ENCODE assay signal across 35 mouse cellular contexts in the genomic region with DNA sequence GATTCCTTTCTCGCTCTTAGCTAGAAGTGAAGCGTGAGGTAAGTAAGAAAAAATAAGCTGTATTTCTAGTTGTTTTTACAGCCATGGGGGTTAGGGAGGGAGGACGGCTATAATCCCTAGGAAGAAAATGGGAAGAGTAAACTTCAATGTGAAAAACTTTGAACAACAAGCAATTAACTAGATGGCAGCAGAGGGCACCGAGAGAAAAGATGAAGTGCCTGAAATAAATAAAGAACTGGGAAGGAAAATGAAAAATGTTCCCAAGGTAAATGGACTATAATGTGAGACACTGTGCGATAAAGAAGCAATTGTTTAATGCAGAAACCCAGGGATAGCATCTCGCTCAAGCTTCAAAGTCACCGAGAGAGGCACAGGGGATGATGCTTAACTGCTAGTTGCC.
"Had no signal": no experiment of that assay in that cellular context is flagged by ENCODE, and none has a peak within 500 bp of the region (broad histone marks: within the 10 kb centered on the region; RNA-seq: fewer than 3 reads in every experiment).

No protein-coding gene starts in this region.

- H3K4me2 ChIP-seq: heart, embryonic 11.5 days; heart, embryonic 12.5 days; heart, embryonic 13.5 days; heart, embryonic 15.5 days; hindbrain, embryonic 12.5 days; hindbrain, embryonic 13.5 days; hindbrain, embryonic 14.5 days; hindbrain, embryonic 15.5 days; intestine, embryonic 15.5 days; kidney, embryonic 15.5 days had no signal

- H3K4me3 ChIP-seq: heart, adult 2 months; heart, embryonic 10.5 days; heart, embryonic 12.5 days; heart, embryonic 13.5 days; heart, embryonic 15.5 days; hindbrain, embryonic 10.5 days; hindbrain, embryonic 12.5 days; hindbrain, embryonic 13.5 days; hindbrain, embryonic 15.5 days; intestine, embryonic 15.5 days; kidney, embryonic 15.5 days had no signal

- H3K9me3 ChIP-seq: heart, embryonic 10.5 days; heart, embryonic 13.5 days; heart, embryonic 15.5 days; hindbrain, embryonic 10.5 days; hindbrain, embryonic 12.5 days; hindbrain, embryonic 13.5 days; hindbrain, embryonic 15.5 days; intestine, embryonic 15.5 days; kidney, embryonic 15.5 days had no signal

- H3K27me3 ChIP-seq: heart, embryonic 12.5 days; heart, embryonic 13.5 days; heart, embryonic 15.5 days; hindbrain, embryonic 12.5 days; hindbrain, embryonic 13.5 days; hindbrain, embryonic 15.5 days; intestine, embryonic 15.5 days; kidney, embryonic 15.5 days had no signal

- H3K9ac ChIP-seq: heart, embryonic 12.5 days; heart, embryonic 13.5 days; heart, embryonic 15.5 days; hindbrain, embryonic 12.5 days; hindbrain, embryonic 13.5 days; hindbrain, embryonic 14.5 days; hindbrain, embryonic 15.5 days; intestine, embryonic 15.5 days; kidney, embryonic 15.5 days had no signal

- H3K4me1 ChIP-seq: heart, embryonic 10.5 days; heart, embryonic 12.5 days; heart, embryonic 13.5 days; heart, embryonic 15.5 days; hindbrain, embryonic 10.5 days; hindbrain, embryonic 12.5 days; hindbrain, embryonic 13.5 days; hindbrain, embryonic 15.5 days; intestine, embryonic 15.5 days; kidney, embryonic 15.5 days had no signal

- DNase-seq: heart, adult 2 months; heart, postnatal 10 days; heart, postnatal 14 days; heart, postnatal 36 days; heart, postnatal 4 days; kidney, adult 11 months; kidney, adult 18-20 months; kidney, adult 2 months; kidney, adult 8-10 months; kidney, adult 9 months; kidney, postnatal 10 days; kidney, postnatal 14 days; kidney, postnatal 25 days; kidney, postnatal 36 days; kidney, postnatal 4 days; layer of hippocampus, adult 9-11 months; layer of hippocampus, postnatal 36 days had no signal

- ATAC-seq: hindbrain, embryonic 16.5 days; hindbrain, postnatal 0 days; inflammation-experienced regulatory T-cells, adult 6 months; intestine, embryonic 15.5 days; intestine, embryonic 16.5 days; intestine, postnatal 0 days had no signal

- H3K36me3 ChIP-seq: heart, embryonic 10.5 days; heart, embryonic 12.5 days; heart, embryonic 13.5 days; heart, embryonic 15.5 days; hindbrain, embryonic 10.5 days; hindbrain, embryonic 12.5 days; hindbrain, embryonic 13.5 days; hindbrain, embryonic 15.5 days; intestine, embryonic 15.5 days; kidney, embryonic 15.5 days had no signal

- H3K27ac ChIP-seq: heart, adult 2 months; heart, embryonic 10.5 days; heart, embryonic 13.5 days; heart, embryonic 15.5 days; hindbrain, embryonic 10.5 days; hindbrain, embryonic 12.5 days; hindbrain, embryonic 13.5 days; hindbrain, embryonic 14.5 days; hindbrain, embryonic 15.5 days; hindbrain, postnatal 0 days; intestine, embryonic 15.5 days; kidney, embryonic 15.5 days; kidney, postnatal 0 days had no signal
